Mouse (Mus musculus) limb, embryonic 10.5 days (tissue): Measurements from ENCODE around the gene Dnttip1. TPM values are rescaled to one million over a fixed set of nuclear protein-coding genes. Genes with fewer than 3 reads are reported as not detected.
A peak's percentile ranks its signal among the peaks of the same experiment; 100 is the strongest.

Experiments
- DNase-seq: peaks from one replicate; pipeline ENCODE4 v3.0.0-alpha.2; 2017; ENCODE audit warnings: low spot score
- H3K27ac ChIP-seq: fragments of 300-500 bp; sonication (generic); 2 replicates; pipeline ENCODE4 v1.5.1; 2016; ENCODE audit warnings: mild to moderate bottlenecking
- H3K27me3 ChIP-seq: fragments of 300-500 bp; sonication (generic); 2 replicates; pipeline ENCODE4 v1.6.1; 2016; ENCODE audit warnings: low read depth, mild to moderate bottlenecking; ENCODE audit not compliant: poor library complexity, severe bottlenecking
- H3K36me3 ChIP-seq: fragments of 300-500 bp; sonication (generic); 2 replicates; pipeline ENCODE4 v1.6.1; 2016; ENCODE audit warnings: mild to moderate bottlenecking, moderate library complexity
- H3K4me1 ChIP-seq: fragments of 300-500 bp; sonication (generic); 2 replicates; pipeline ENCODE4 v1.6.1; 2016
- H3K4me3 ChIP-seq: fragments of 300-500 bp; sonication (generic); 2 replicates; pipeline ENCODE4 v1.5.1; 2016; ENCODE audit warnings: mild to moderate bottlenecking, moderate library complexity
- H3K9me3 ChIP-seq: fragments of 300-500 bp; sonication (generic); replicated peaks from 2 replicates; pipeline ENCODE4 v1.6.1; 2016; ENCODE audit warnings: mild to moderate bottlenecking
- WGBS: fragments of 180-500 bp; shearing (Covaris S2); methylation state at CpG from one replicate; pipeline ENCODE4 v1.1.7; 2016; 5-methylcytosine and 5-hydroxymethylcytosine counted together
- polyA plus RNA-seq: library from polyadenylated mRNA; unstranded; fragments of >200 nt; fragmentation: Nextera tagmentation; extraction: Ambion mirVana; gene quantifications from 2 replicates; pipeline ENCODE4 v1.2.1, GENCODE M21; 2016

Gene Dnttip1
- polyA plus RNA-seq, 1 experiment from 2014 or later = 93.1 TPM

DNA sequence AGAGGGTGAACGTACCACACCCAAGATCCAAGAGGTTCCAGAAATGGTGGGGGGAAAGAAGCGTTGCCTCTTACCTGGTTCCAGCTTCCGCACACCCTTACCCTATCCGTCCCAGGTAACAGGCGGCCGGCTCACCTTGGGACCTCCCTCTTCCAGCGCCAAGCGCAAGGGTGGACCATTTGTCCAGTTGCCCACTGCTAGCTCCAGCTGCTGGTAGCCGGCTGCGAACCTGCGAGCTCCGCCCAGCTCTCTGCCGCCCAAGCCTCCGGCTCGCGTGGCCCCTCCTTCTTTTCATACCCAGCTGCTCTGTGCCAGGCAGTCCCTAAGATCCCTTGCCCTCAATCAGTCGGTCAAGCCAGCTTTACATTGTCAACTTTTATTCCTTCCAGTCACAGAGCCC is 31.0 kb downstream of the Dnttip1 start:
- Histone ChIP-seq H3K36me3 (peaks cover 20% of the 10 kb centered on the region), H3K4me3 (no peak overlapping the region), H3K9me3 (no peaks in the 10 kb centered on the region), H3K27ac (no peak overlapping the region), H3K4me1 (peaks cover 6% of the 10 kb centered on the region), H3K27me3 (peaks cover 12% of the 10 kb centered on the region; the same call in 1 of the 2 replicates)
- DNase-seq = no peak
- 64% methylated on average over 17 of the region's 17 CpGs for WGBS

DNA sequence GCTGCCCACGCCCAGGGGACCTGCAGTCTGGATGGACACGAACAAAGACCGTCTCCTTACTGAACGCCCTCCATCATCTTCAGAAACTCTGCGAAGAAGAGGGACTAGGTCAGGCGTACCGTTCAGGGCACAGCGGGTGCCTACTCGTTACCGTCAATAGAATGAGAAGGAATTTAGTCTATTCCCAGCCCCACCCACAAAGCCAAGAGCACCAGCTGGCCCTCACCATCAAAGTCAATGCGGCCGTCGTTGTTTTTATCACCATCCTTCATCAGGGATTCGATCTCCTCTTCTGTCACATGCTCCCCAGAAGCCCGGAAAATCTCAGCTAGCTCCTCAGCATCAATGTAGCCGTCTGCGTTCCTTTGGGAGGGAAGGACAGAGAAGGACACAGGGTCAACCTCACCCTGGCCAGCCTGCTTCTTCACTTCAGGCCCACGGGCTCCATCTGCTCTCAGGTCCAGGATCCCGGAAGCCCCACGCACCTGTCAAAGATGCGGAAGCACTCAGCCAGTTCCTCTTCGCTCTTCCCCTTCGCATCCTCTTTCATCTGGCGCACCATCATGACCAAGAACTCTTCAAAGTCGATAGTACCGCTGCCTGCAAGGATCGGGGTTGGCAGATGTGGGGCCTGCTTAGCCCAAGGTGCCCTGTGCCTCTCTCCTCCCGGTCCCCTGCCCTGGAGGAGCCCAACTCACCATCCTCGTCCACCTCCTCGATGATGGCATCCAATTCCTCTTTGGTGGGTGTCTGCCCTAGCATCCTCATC is 31.6 kb downstream of the Dnttip1 start:
- Histone ChIP-seq H3K9me3 (no peaks in the 10 kb centered on the region), H3K4me1 (0 out of 2 replicates have a peak, but pooled peaks cover under 1% of the 10 kb centered on the region), H3K36me3 (peaks cover 14% of the 10 kb centered on the region), H3K27me3 (peaks cover 12% of the 10 kb centered on the region; the same call in 1 of the 2 replicates), H3K4me3 (no peak overlapping the region), H3K27ac (no peak overlapping the region)
- WGBS = 83% methylated on average over 30 of the region's 30 CpGs
- DNase-seq = no peak

DNA sequence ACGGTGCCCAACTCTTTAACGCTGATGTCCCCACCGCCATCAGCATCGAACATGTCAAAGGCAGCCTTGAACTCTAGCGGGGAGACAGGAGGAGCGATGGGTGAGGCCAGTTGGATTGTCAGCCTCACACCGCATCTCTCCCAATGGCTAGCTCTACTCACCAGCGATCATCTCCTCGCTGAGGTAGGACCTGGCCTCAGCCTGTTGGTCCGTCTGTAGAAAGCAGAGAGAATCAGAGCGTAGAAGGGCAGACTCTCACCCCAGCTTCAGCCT is 32.2 kb downstream of the Dnttip1 start:
- H3K4me1 ChIP-seq = no peaks in the 10 kb centered on the region
- H3K27me3 ChIP-seq = peaks cover 12% of the 10 kb centered on the region; the same call in 1 of the 2 replicates
- no peaks in the 10 kb centered on the region for H3K9me3 ChIP-seq
- DNase-seq = no peak
- no peak overlapping the region for H3K27ac ChIP-seq
- 94% methylated on average over 11 of the region's 11 CpGs for WGBS
- H3K4me3 ChIP-seq = no peak overlapping the region
- peaks cover 9% of the 10 kb centered on the region for H3K36me3 ChIP-seq

DNA sequence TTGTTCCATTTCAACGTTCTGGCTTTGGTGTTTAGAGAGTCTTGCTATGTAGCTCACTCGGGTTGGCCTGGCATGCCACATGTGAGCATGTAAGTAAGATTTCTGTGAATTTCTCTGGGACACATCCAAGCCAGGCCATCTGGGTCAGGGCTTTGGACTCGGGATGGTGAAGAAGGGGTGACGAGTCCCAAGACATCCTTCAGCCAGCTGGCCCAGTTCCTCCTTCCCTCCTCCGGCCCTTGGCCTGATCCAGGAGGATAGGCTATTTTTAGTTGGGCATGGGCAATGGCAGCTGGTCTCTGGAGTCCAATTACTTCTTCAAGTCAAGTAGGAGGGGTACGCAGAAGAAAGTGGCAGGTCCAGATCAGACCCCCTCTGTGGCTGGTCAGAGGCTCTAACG is 33.0 kb downstream of the Dnttip1 start:
- DNase-seq = no peak
- H3K4me3 ChIP-seq = no peak overlapping the region
- H3K27me3 ChIP-seq = peaks cover 12% of the 10 kb centered on the region; the same call in 1 of the 2 replicates
- WGBS = 86% methylated on average over 7 of the region's 7 CpGs
- H3K4me1 ChIP-seq = no peaks in the 10 kb centered on the region
- H3K9me3 ChIP-seq = no peaks in the 10 kb centered on the region
- no peaks in the 10 kb centered on the region for H3K36me3 ChIP-seq
- no peak overlapping the region for H3K27ac ChIP-seq

DNA sequence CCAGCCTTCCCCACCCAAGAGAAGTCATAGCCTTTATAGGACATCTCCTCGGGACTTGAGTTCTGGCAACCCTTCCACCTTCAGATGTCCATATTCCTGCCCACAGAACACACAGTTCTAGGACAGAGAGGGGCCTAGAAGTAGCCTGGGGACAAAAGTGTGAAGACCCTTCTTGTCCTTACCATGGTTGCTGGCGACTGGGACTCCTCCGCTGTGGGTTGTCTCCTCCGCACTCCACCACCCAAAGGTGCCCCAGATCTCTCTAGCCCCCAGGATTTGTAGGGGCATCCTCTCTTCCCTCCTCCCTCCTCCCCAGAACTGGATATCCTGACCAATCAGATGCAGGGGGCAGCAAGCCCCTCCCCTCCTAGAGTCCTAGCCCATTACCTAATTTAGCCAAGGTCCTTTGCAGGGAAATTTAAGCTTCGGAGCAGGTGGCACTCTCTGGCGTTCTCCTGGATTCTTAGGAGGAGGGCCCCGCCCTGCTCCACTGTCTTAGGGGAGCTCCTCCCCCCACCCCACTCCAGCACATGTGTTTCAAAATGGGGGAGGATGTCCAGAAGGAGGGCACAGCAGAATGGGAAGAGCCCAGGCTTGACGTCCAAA is 33.8 kb downstream of the Dnttip1 start, which contains the start of gene Tnnc2:
TSS of gene Tnnc2 (minus strand) at position 487 of the 606 bp plus-strand sequence.
- WGBS = 66% methylated on average over 8 of the region's 8 CpGs
- peaks cover under 1% of the 10 kb centered on the region for H3K4me1 ChIP-seq
- no peak for DNase-seq
- no peak within 1 kb of the TSS for H3K4me3 ChIP-seq
- no peaks in the 10 kb centered on the region for H3K36me3 ChIP-seq
- peaks cover 12% of the 10 kb centered on the region; the same call in 1 of the 2 replicates for H3K27me3 ChIP-seq
- no peak within 1 kb of the TSS for H3K27ac ChIP-seq
- no peaks in the 10 kb centered on the region for H3K9me3 ChIP-seq

DNA sequence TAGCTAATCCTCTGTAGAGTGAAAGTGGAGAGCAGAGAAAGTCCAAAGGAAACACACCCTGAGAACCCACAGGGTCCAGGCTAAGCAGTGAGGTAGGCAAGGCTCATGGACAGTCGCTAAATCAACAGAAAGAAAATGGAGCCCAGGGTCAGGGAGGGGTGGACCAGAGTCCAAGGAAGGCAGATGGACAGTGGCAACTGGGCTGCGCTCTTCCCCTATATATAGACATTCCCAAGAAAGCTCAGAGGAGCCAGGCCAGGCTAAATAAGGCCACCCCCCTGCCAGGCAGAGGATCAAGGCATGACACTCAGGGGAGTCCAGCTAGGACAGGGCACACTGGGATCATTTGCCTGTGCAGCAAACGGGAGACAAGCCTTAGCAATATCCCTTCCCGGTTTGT is 36.1 kb downstream of the Dnttip1 start:
- Histone ChIP-seq H3K4me1 (peaks cover 18% of the 10 kb centered on the region), H3K4me3 (no peak overlapping the region), H3K36me3 (no peaks in the 10 kb centered on the region), H3K27me3 (peaks cover 6% of the 10 kb centered on the region; the same call in 1 of the 2 replicates), H3K27ac (no peak overlapping the region), H3K9me3 (no peaks in the 10 kb centered on the region)
- DNase-seq = no peak
- WGBS = 69% methylated on average over 4 of the region's 4 CpGs

DNA sequence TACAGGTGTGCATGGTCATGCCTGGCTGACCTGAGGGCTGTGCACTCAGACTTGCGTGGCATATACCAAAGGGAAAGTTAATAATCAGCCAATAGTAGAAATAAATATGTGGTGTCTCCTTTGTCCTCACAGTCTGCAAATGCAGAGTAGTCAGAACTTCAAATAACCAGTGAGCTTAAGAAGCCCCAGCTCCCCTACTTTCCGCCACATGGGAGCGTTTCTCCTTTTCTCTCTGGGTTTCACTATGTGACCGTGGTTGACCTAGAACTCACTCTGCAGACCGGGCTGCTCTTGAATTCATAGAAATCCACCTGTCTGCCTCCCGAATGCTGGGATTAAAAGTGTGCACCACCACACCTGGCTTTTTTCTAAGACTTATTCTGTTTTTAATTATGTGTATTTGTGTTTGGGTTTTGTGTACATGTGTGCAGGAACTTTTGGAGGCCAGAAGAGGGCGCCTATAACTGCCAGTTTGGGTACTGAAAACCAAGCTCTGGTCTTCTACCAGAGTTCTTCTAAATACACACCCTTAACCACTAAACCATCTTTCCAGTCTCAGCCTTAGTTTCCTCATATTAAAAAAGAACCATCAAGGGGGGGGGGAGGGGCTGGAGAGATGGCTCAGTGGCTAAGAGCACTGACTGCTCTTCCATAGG is 38.3 kb downstream of the Dnttip1 start:
- Histone ChIP-seq H3K9me3 (no peaks in the 10 kb centered on the region), H3K4me1 (peaks cover 20% of the 10 kb centered on the region), H3K27me3 (no peaks in the 10 kb centered on the region), H3K27ac (no peak overlapping the region), H3K36me3 (0 out of 2 replicates have a peak, but pooled peaks cover 6% of the 10 kb centered on the region), H3K4me3 (no peak overlapping the region)
- WGBS = 73% methylated on average over 7 of the region's 7 CpGs
- no peak for DNase-seq

DNA sequence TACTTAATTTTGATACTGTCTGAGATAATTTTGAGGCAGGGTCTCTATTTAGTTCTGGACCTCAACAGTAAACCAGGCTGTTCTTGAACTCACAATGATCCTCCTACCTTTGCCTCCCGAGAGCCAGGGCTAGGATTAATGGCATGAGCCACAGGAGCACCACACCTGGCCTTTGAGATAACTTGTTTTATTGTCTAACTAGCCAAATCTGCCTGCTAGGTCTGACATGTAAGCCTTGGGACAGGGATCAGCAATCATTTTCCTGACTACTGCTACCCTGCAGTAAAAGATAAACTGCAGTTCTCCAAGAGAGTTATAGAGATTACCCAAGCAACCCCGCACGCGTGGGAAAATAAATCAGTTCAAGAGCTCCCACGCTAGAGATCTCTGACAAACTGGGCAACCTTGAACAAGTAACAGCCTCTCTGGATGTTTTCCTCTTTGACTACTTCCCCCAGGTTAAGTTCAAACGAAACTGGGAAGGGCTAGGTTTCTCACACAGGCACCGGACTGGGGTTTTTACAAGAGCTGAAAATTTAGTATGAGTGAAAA is 39.2 kb downstream of the Dnttip1 start:
- Histone ChIP-seq H3K27ac (peak overlapping the region; percentile 83), H3K36me3 (peaks cover 12% of the 10 kb centered on the region), H3K27me3 (no peaks in the 10 kb centered on the region), H3K9me3 (no peaks in the 10 kb centered on the region), H3K4me1 (peaks cover 20% of the 10 kb centered on the region), H3K4me3 (peak overlapping the region; percentile 73)
- 17% methylated on average over 7 of the region's 7 CpGs for WGBS
- DNase-seq = no peak

DNA sequence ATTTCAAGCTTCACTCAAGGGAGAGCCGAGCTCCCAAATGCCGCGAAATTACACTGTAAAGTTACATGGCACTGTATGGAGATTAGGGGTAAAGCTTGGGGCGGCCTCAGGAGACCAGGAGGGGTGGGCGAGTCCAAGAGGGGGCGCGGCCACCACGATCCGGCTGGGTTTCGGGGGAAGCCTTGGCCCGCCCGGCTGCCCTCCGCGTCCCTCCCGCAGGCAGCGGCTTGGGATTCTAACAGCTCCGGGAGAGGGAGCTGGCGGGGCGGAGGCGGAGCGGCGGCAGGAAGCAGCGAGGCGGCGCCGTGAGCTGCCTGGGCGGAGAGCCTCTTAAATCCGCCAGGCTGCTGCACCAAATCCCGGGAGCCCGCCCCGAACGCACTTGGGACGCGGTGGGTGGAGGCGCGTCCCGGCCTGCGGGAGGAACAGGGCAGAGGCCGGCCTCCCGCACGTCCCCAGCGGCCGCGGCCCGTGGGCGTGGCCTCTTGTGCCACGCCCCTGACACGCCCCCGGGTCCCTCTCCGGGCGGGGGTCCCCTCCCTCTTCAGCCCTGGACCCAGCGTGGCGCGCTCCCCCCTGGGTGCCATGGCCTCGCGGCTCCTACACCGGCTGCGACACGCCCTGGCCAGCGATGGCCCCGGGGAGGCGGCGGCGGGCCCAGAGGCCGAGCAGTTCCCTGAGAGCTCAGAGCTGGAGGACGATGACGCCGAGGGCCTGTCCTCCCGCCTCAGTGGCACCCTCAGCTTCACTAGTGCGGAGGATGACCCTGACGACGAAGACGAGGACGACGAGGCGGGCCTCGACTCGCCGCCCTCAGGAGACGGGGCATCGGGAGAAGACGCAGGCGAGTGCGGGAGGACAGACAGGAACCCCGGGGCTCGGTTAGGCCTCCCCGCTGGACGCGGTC is 40.0 kb downstream of the Dnttip1 start, which contains the start of gene Snx21:
TSS of gene Snx21 (plus strand) at position 343 of the 907 bp plus-strand sequence.
- WGBS = under 1% methylated on average over 85 of the region's 89 CpGs
- no peaks in the 10 kb centered on the region for H3K9me3 ChIP-seq
- H3K4me3 ChIP-seq = peak within 1 kb of the TSS; percentile 73
- H3K36me3 ChIP-seq = peaks cover 20% of the 10 kb centered on the region
- DNase-seq = peak; percentile 92
- peak within 1 kb of the TSS; percentile 83 for H3K27ac ChIP-seq
- peaks cover 20% of the 10 kb centered on the region for H3K4me1 ChIP-seq
- H3K27me3 ChIP-seq = no peaks in the 10 kb centered on the region

DNA sequence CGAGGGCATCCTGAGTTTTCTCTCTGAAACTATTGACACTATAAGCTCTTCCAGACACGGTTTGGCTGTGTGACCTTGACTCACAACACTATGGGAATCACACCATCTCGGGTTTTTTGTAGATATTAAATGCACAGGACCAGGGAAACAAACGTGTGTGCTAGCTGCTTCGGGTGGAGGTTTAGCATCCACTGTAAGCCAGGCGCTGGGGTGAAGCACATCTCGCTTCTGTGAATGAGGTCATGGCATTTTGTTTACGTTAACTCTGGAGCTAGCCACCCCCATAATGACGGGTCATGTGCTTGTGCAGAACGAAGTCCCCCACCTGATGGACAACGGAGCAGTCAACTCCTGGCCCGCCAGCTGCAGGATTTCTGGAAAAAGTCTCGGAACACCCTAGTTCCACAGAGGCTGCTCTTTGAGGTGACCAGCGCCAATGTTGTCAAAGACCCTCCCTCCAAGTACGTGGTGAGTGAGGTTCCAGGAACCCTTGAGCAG is 40.7 kb downstream of the Dnttip1 start:
- DNase-seq = no peak
- Histone ChIP-seq H3K27me3 (no peaks in the 10 kb centered on the region), H3K36me3 (peaks cover 27% of the 10 kb centered on the region), H3K4me3 (peak overlapping the region; percentile 73), H3K9me3 (no peaks in the 10 kb centered on the region), H3K4me1 (peaks cover 20% of the 10 kb centered on the region), H3K27ac (peak overlapping the region; percentile 83)
- 10% methylated on average over 15 of the region's 15 CpGs for WGBS

DNA sequence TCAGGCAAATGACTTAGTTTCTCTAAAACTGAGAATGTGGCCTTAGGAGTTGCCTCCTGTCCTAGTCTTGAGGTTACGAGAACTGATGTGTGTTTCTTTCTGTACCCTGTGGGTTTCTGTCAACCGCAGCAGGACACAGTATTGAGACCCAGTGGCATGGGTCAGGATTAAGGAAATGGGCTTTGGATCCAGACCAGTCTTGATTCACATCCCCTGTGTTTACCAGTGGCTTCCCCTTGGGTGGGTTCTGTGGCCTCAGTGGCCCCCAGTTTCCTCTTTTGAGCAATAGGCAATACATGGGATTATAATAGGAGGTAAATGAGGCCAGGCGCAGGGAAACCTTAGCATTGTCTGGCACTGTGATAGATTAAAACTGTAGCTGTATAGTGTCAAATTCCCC is 41.2 kb downstream of the Dnttip1 start:
- no peaks in the 10 kb centered on the region for H3K9me3 ChIP-seq
- H3K27me3 ChIP-seq = no peaks in the 10 kb centered on the region
- peaks cover 33% of the 10 kb centered on the region for H3K36me3 ChIP-seq
- H3K4me1 ChIP-seq = peaks cover 20% of the 10 kb centered on the region
- H3K27ac ChIP-seq = no peak overlapping the region
- no peak overlapping the region for H3K4me3 ChIP-seq
- 91% methylated on average over 3 of the region's 3 CpGs for WGBS
- DNase-seq = no peak

DNA sequence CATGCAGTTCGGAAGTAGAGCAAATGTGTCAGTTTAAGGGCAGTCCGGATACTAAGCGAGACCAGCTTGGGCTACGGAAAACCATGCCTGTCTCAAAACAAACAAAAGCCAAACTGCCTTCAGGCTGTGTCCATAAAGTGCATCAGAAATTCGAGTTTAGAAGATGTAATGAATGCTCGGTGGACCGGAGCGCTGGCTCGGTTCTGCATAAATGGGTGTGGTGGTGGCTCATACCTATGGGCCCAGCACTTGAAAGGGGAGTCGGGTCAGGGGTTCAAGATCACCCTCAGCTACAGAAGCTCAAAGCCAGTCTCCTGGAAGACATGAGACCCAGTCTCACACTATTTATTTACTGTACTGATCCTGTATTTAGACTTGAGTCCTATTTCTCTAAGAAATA is 42.0 kb downstream of the Dnttip1 start:
- Histone ChIP-seq H3K36me3 (peaks cover 41% of the 10 kb centered on the region), H3K27me3 (no peaks in the 10 kb centered on the region), H3K9me3 (no peaks in the 10 kb centered on the region), H3K27ac (no peak overlapping the region), H3K4me3 (no peak overlapping the region), H3K4me1 (peaks cover 20% of the 10 kb centered on the region)
- WGBS = 89% methylated on average over 10 of the region's 10 CpGs
- no peak for DNase-seq
